Mouse (Mus musculus): Measurements from ENCODE around the gene Adh1.

- TF ChIP-seq POLR2A (IDR thresholded peaks at IDR 0.05; ENCODE audit: low read depth, low read length) (no peak), CTCF (IDR thresholded peaks at IDR 0.05; ENCODE audit: extremely low read depth, insufficient read depth, insufficient read length, insufficient replicate concordance) (no peak)
These were observed 5.4 kb upstream of the Adh1 start for GRCm38 (mm10) chr3:138255366-138255765.

Data from spleen, adult 2 months (tissue).